Mouse (Mus musculus): Measurements from ENCODE around the gene Pmf1.
A peak's percentile ranks its signal among the peaks of the same experiment; 100 is the strongest.

The Pmf1 gene

GRCm38 (mm10) chr3:88359989-88360388 lies 50.1 kb downstream of the Pmf1 start:
- no peak for DNase-seq (ENCODE audit: inconsistent age in 2 of 2, low spot score in 1 of 2)

GRCm38 (mm10) chr3:88359584-88359983 lies 50.5 kb downstream of the Pmf1 start:
- DNase-seq (ENCODE audit: inconsistent age in 2 of 2, low spot score in 1 of 2), result no peak

GRCm38 (mm10) chr3:88354396-88355165 lies 55.5 kb downstream of the Pmf1 start:
- DNase-seq (ENCODE audit: inconsistent age in 2 of 2, low spot score in 1 of 2), result peak; percentile 77 to 88

GRCm38 (mm10) chr3:88352907-88353306 lies 57.2 kb downstream of the Pmf1 start:
- DNase-seq (ENCODE audit: inconsistent age in 2 of 2, low spot score in 1 of 2), result peak in 1 of 2 experiments; percentile 51

- no peak for DNase-seq (ENCODE audit: inconsistent age in 2 of 2, low spot score in 1 of 2)
Observed at GRCm38 (mm10) chr3:88350732-88351131, 59.4 kb downstream of the Pmf1 start.
